Mouse (Mus musculus) thymus, adult 2 months (tissue): ENCODE data around the gene Dnaaf2.

Experiments used
- CTCF ChIP-seq: fragments of 200-500 bp; IDR thresholded peaks from 2 replicates; pipeline ENCODE4 v1.5.1; 2012; ENCODE audit warnings: mild to moderate bottlenecking, control low read depth, low read length, moderate library complexity, borderline replicate concordance; ENCODE audit not compliant: control insufficient read depth, poor library complexity, insufficient read depth; ENCODE audit errors: extremely low read depth
- POLR2A ChIP-seq: fragments of 200-500 bp; IDR thresholded peaks from 2 replicates; pipeline ENCODE4 v1.6.1; 2012; ENCODE audit warnings: mild to moderate bottlenecking, low read length, control low read depth, moderate library complexity; ENCODE audit not compliant: control insufficient read depth, poor library complexity, insufficient read depth; ENCODE audit errors: extremely low read depth

DNA sequence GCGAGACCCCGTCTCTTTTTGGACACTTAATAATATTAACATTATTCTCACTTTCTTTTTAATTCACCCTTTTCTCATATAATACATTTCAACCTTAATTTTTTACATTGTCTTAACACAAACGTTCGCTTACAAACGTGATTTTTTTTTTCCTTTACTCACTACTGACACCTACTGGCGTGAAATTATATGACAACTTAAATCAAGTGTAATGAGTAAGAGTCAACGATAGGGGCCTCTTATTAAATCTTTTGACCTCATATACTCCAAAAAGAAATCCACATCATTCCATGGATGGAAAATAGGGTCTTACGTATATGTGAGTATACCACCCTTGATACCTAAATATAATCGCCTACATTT, 38.7 kb downstream of the Dnaaf2 start:
- TF ChIP-seq CTCF (no peak), POLR2A (no peak)
